Mouse (Mus musculus): Measurements from ENCODE around the gene Sass6. TPM values are rescaled to one million over a fixed set of nuclear protein-coding genes. Genes with fewer than 3 reads are reported as not detected.

Gene Sass6
- polyA plus RNA-seq, 2 experiments: 11.6 to 15.7 TPM

GRCm38 (mm10) chr3:116595603-116595991, 815 bp downstream of the Sass6 start:
- no peak overlapping the region for H3K27ac ChIP-seq (replicated peaks; ENCODE audit: low read depth, low read length)
- ATAC-seq (ENCODE audit: low FRiP score, low read depth) (no peak), DNase-seq (ENCODE audit: low spot score) (no peak)
- H3K4me1 ChIP-seq (ENCODE audit: control insufficient read depth, insufficient read depth, low read length): 0 out of 2 replicates have a peak, but pooled peaks cover 2% of the 10 kb centered on the region
- peak overlapping the region; percentile 65 for H3K9ac ChIP-seq (ENCODE audit: low read depth, low read length, severe bottlenecking)
- 7% methylated on average over 10 of the region's 10 CpGs for WGBS
- no peaks in the 10 kb centered on the region for H3K9me3 ChIP-seq (ENCODE audit: control insufficient read depth, low read length)
- H3K36me3 ChIP-seq (ENCODE audit: control insufficient read depth, insufficient read depth, low read length): peaks cover 13% of the 10 kb centered on the region
- peak overlapping the region; percentile 66 for H3K4me3 ChIP-seq (replicated peaks; ENCODE audit: low read length)
- TF ChIP-seq POLR2A (IDR thresholded peaks at IDR 0.05; ENCODE audit: borderline replicate concordance, extremely low read depth, insufficient read depth, insufficient read length): no peak
- no peaks in the 10 kb centered on the region for H3K27me3 ChIP-seq (ENCODE audit: control insufficient read depth, insufficient read depth, low read length)
- H3K4me2 ChIP-seq (replicated peaks; ENCODE audit: low read depth, low read length, severe bottlenecking): peak overlapping the region; percentile 82

DNA sequence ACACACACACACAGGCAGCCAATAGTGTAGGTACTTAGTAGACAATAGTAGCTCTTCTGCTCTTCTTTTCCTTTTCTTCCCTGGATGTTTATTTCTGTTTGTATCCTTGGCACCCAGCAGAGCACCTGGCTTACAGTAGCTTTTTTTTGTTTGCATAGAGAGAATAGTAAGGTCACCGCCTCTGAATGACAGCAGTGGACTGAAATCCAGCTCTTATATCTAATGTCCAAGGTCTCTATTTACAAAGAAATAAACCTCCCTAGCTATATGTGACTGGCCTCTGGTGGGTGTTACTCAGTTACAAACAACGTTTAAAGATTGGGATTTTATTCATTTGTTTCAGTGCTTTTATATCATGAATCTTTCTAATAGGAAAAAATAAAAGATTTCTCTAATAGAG, 4.9 kb downstream of the Sass6 start:
- no peak for DNase-seq (ENCODE audit: low spot score)
- ATAC-seq (ENCODE audit: low FRiP score, low read depth): no peak
- Histone ChIP-seq H3K27ac (replicated peaks; ENCODE audit: low read depth, low read length) (no peak overlapping the region), H3K4me3 (replicated peaks; ENCODE audit: low read length) (no peak overlapping the region), H3K36me3 (ENCODE audit: control insufficient read depth, insufficient read depth, low read length) (peaks cover 3% of the 10 kb centered on the region; the same call in 1 of the 2 replicates), H3K27me3 (ENCODE audit: control insufficient read depth, insufficient read depth, low read length) (no peaks in the 10 kb centered on the region), H3K9me3 (ENCODE audit: control insufficient read depth, low read length) (no peaks in the 10 kb centered on the region), H3K9ac (ENCODE audit: low read depth, low read length, severe bottlenecking) (no peak overlapping the region), H3K4me2 (replicated peaks; ENCODE audit: low read depth, low read length, severe bottlenecking) (no peak overlapping the region), H3K4me1 (ENCODE audit: control insufficient read depth, insufficient read depth, low read length) (0 out of 2 replicates have a peak, but pooled peaks cover 2% of the 10 kb centered on the region)
- WGBS: 84% methylated on average over 2 of the region's 2 CpGs
- no peak for TF ChIP-seq POLR2A (IDR thresholded peaks at IDR 0.05; ENCODE audit: borderline replicate concordance, extremely low read depth, insufficient read depth, insufficient read length)

GRCm38 (mm10) chr3:116601005-116601404, 6.2 kb downstream of the Sass6 start:
- H3K27me3 ChIP-seq (ENCODE audit: control insufficient read depth, insufficient read depth, low read length): no peaks in the 10 kb centered on the region

GRCm38 (mm10) chr3:116601781-116602180, 7.0 kb downstream of the Sass6 start:
- no peaks in the 10 kb centered on the region for H3K9me3 ChIP-seq (ENCODE audit: control insufficient read depth, low read length)
- no peak overlapping the region for H3K9ac ChIP-seq (ENCODE audit: low read depth, low read length, severe bottlenecking)
- no peak overlapping the region for H3K4me3 ChIP-seq (replicated peaks; ENCODE audit: low read length)
- H3K27ac ChIP-seq (replicated peaks; ENCODE audit: low read depth, low read length): no peak overlapping the region
- TF ChIP-seq POLR2A (IDR thresholded peaks at IDR 0.05; ENCODE audit: borderline replicate concordance, extremely low read depth, insufficient read depth, insufficient read length): no peak
- DNase-seq (ENCODE audit: low spot score): no peak
- H3K4me1 ChIP-seq (ENCODE audit: control insufficient read depth, insufficient read depth, low read length): no peaks in the 10 kb centered on the region
- 93% methylated on average over 5 of the region's 5 CpGs for WGBS
- H3K4me2 ChIP-seq (replicated peaks; ENCODE audit: low read depth, low read length, severe bottlenecking): no peak overlapping the region
- no peak for ATAC-seq (ENCODE audit: low FRiP score, low read depth)
- H3K27me3 ChIP-seq (ENCODE audit: control insufficient read depth, insufficient read depth, low read length): no peaks in the 10 kb centered on the region
- H3K36me3 ChIP-seq (ENCODE audit: control insufficient read depth, insufficient read depth, low read length): peaks cover 9% of the 10 kb centered on the region; the same call in 1 of the 2 replicates

More at GRCm38 (mm10) chr3:116601005-116601404, 6.2 kb downstream of the Sass6 start:
- ATAC-seq (ENCODE audit: low FRiP score, low read depth) (no peak), DNase-seq (ENCODE audit: low spot score) (no peak)
- no peaks in the 10 kb centered on the region for H3K9me3 ChIP-seq (ENCODE audit: control insufficient read depth, low read length)
- H3K36me3 ChIP-seq (ENCODE audit: control insufficient read depth, insufficient read depth, low read length): peaks cover 7% of the 10 kb centered on the region; the same call in 1 of the 2 replicates
- H3K27ac ChIP-seq (replicated peaks; ENCODE audit: low read depth, low read length): no peak overlapping the region
- TF ChIP-seq POLR2A (IDR thresholded peaks at IDR 0.05; ENCODE audit: borderline replicate concordance, extremely low read depth, insufficient read depth, insufficient read length): no peak
- H3K4me3 ChIP-seq (replicated peaks; ENCODE audit: low read length): no peak overlapping the region
- H3K4me1 ChIP-seq (ENCODE audit: control insufficient read depth, insufficient read depth, low read length): no peaks in the 10 kb centered on the region
- no peak overlapping the region for H3K4me2 ChIP-seq (replicated peaks; ENCODE audit: low read depth, low read length, severe bottlenecking)
- 91% methylated on average over 5 of the region's 5 CpGs for WGBS
- H3K9ac ChIP-seq (ENCODE audit: low read depth, low read length, severe bottlenecking): no peak overlapping the region

GRCm38 (mm10) chr3:116604570-116604969, 9.8 kb downstream of the Sass6 start:
- no peak overlapping the region for H3K4me2 ChIP-seq (replicated peaks; ENCODE audit: low read depth, low read length, severe bottlenecking)
- DNase-seq (ENCODE audit: low spot score) (no peak), ATAC-seq (ENCODE audit: low FRiP score, low read depth) (no peak)
- no peaks in the 10 kb centered on the region for H3K4me1 ChIP-seq (ENCODE audit: control insufficient read depth, insufficient read depth, low read length)
- H3K9me3 ChIP-seq (ENCODE audit: control insufficient read depth, low read length): no peaks in the 10 kb centered on the region
- H3K4me3 ChIP-seq (replicated peaks; ENCODE audit: low read length): no peak overlapping the region
- no peak for TF ChIP-seq POLR2A (IDR thresholded peaks at IDR 0.05; ENCODE audit: borderline replicate concordance, extremely low read depth, insufficient read depth, insufficient read length)
- H3K27ac ChIP-seq (replicated peaks; ENCODE audit: low read depth, low read length): no peak overlapping the region
- H3K9ac ChIP-seq (ENCODE audit: low read depth, low read length, severe bottlenecking): no peak overlapping the region
- WGBS: 85% methylated on average over 9 of the region's 9 CpGs
- no peaks in the 10 kb centered on the region for H3K27me3 ChIP-seq (ENCODE audit: control insufficient read depth, insufficient read depth, low read length)
- peaks cover 28% of the 10 kb centered on the region; the same call in 1 of the 2 replicates for H3K36me3 ChIP-seq (ENCODE audit: control insufficient read depth, insufficient read depth, low read length)
